Mouse (Mus musculus): Measurements from ENCODE around the gene Lrpprc. TPM values are rescaled to one million over a fixed set of nuclear protein-coding genes. Genes with fewer than 3 reads are reported as not detected.

Lrpprc gene
- polyA plus RNA-seq, 1 experiment = 10.0 TPM

- Histone ChIP-seq H3K27me3 (ENCODE audit: control insufficient read depth, insufficient read depth, low read length) (no peaks in the 10 kb centered on the region), H3K27ac (ENCODE audit: control insufficient read depth, insufficient read depth, low read length) (no peak overlapping the region), H3K4me1 (replicated peaks; ENCODE audit: control insufficient read depth, insufficient read depth, low read length) (peaks cover 9% of the 10 kb centered on the region), H3K36me3 (ENCODE audit: control insufficient read depth, insufficient read depth, low read length) (peaks cover 9% of the 10 kb centered on the region; the same call in 1 of the 2 replicates), H3K4me3 (ENCODE audit: control insufficient read depth, insufficient read depth, low read length) (no peak overlapping the region)
- DNase-seq = peak; percentile 19
- TF ChIP-seq CTCF (IDR thresholded peaks at IDR 0.05; ENCODE audit: borderline replicate concordance, control insufficient read depth, extremely low read depth, insufficient read depth, low read length, poor library complexity) = no peak
- WGBS = 78% methylated on average over 2 of the region's 2 CpGs
Observed at GRCm38 (mm10) chr17:84756090-84756489, 34.5 kb downstream of the Lrpprc start.

GRCm38 (mm10) chr17:84753489-84753888 lies 37.1 kb downstream of the Lrpprc start:
- no peak overlapping the region for H3K4me3 ChIP-seq (ENCODE audit: control insufficient read depth, insufficient read depth, low read length)
- H3K27ac ChIP-seq (ENCODE audit: control insufficient read depth, insufficient read depth, low read length) = no peak overlapping the region
- H3K36me3 ChIP-seq (ENCODE audit: control insufficient read depth, insufficient read depth, low read length) = peaks cover 23% of the 10 kb centered on the region
- peaks cover 5% of the 10 kb centered on the region for H3K4me1 ChIP-seq (replicated peaks; ENCODE audit: control insufficient read depth, insufficient read depth, low read length)
- WGBS = 92% methylated on average over 5 of the region's 5 CpGs
- no peaks in the 10 kb centered on the region for H3K27me3 ChIP-seq (ENCODE audit: control insufficient read depth, insufficient read depth, low read length)
- TF ChIP-seq POLR2A (IDR thresholded peaks at IDR 0.05; ENCODE audit: control insufficient read depth, extremely low read depth, insufficient read depth, low read length, poor library complexity) (no peak), CTCF (IDR thresholded peaks at IDR 0.05; ENCODE audit: borderline replicate concordance, control insufficient read depth, extremely low read depth, insufficient read depth, low read length, poor library complexity) (no peak)
- no peak for DNase-seq

GRCm38 (mm10) chr17:84752286-84752685 lies 38.3 kb downstream of the Lrpprc start:
- Histone ChIP-seq H3K27me3 (ENCODE audit: control insufficient read depth, insufficient read depth, low read length) (no peaks in the 10 kb centered on the region), H3K4me3 (ENCODE audit: control insufficient read depth, insufficient read depth, low read length) (no peak overlapping the region), H3K4me1 (replicated peaks; ENCODE audit: control insufficient read depth, insufficient read depth, low read length) (no peaks in the 10 kb centered on the region), H3K36me3 (ENCODE audit: control insufficient read depth, insufficient read depth, low read length) (peaks cover 28% of the 10 kb centered on the region), H3K27ac (ENCODE audit: control insufficient read depth, insufficient read depth, low read length) (no peak overlapping the region)
- WGBS = 98% methylated on average over 2 of the region's 2 CpGs
- TF ChIP-seq CTCF (IDR thresholded peaks at IDR 0.05; ENCODE audit: borderline replicate concordance, control insufficient read depth, extremely low read depth, insufficient read depth, low read length, poor library complexity) (no peak), POLR2A (IDR thresholded peaks at IDR 0.05; ENCODE audit: control insufficient read depth, extremely low read depth, insufficient read depth, low read length, poor library complexity) (no peak)
- no peak for DNase-seq

- no peak for DNase-seq
- no peaks in the 10 kb centered on the region for H3K27me3 ChIP-seq (ENCODE audit: control insufficient read depth, insufficient read depth, low read length)
- no peak overlapping the region for H3K27ac ChIP-seq (ENCODE audit: control insufficient read depth, insufficient read depth, low read length)
- no peak overlapping the region for H3K4me3 ChIP-seq (ENCODE audit: control insufficient read depth, insufficient read depth, low read length)
- peaks cover 28% of the 10 kb centered on the region for H3K36me3 ChIP-seq (ENCODE audit: control insufficient read depth, insufficient read depth, low read length)
- no peaks in the 10 kb centered on the region for H3K4me1 ChIP-seq (replicated peaks; ENCODE audit: control insufficient read depth, insufficient read depth, low read length)
- 93% methylated on average over 8 of the region's 8 CpGs for WGBS
- TF ChIP-seq CTCF (IDR thresholded peaks at IDR 0.05; ENCODE audit: borderline replicate concordance, control insufficient read depth, extremely low read depth, insufficient read depth, low read length, poor library complexity) = no peak
- no peak for TF ChIP-seq POLR2A (IDR thresholded peaks at IDR 0.05; ENCODE audit: control insufficient read depth, extremely low read depth, insufficient read depth, low read length, poor library complexity)
Observed at GRCm38 (mm10) chr17:84751630-84752191, 38.9 kb downstream of the Lrpprc start.

- no peak overlapping the region for H3K4me3 ChIP-seq (ENCODE audit: control insufficient read depth, insufficient read depth, low read length)
- H3K27me3 ChIP-seq (ENCODE audit: control insufficient read depth, insufficient read depth, low read length) = no peaks in the 10 kb centered on the region
- TF ChIP-seq CTCF (IDR thresholded peaks at IDR 0.05; ENCODE audit: borderline replicate concordance, control insufficient read depth, extremely low read depth, insufficient read depth, low read length, poor library complexity) = no peak
- no peak for TF ChIP-seq POLR2A (IDR thresholded peaks at IDR 0.05; ENCODE audit: control insufficient read depth, extremely low read depth, insufficient read depth, low read length, poor library complexity)
- no peak for DNase-seq
- H3K27ac ChIP-seq (ENCODE audit: control insufficient read depth, insufficient read depth, low read length) = no peak overlapping the region
- WGBS = 96% methylated on average over 4 of the region's 4 CpGs
- H3K4me1 ChIP-seq (replicated peaks; ENCODE audit: control insufficient read depth, insufficient read depth, low read length) = no peaks in the 10 kb centered on the region
- peaks cover 28% of the 10 kb centered on the region for H3K36me3 ChIP-seq (ENCODE audit: control insufficient read depth, insufficient read depth, low read length)
Observed at GRCm38 (mm10) chr17:84750130-84750529, 40.5 kb downstream of the Lrpprc start.

GRCm38 (mm10) chr17:84749297-84749696 lies 41.3 kb downstream of the Lrpprc start:
- H3K36me3 ChIP-seq (ENCODE audit: control insufficient read depth, insufficient read depth, low read length) = peaks cover 28% of the 10 kb centered on the region
- WGBS = 94% methylated on average over 8 of the region's 8 CpGs
- H3K4me3 ChIP-seq (ENCODE audit: control insufficient read depth, insufficient read depth, low read length) = no peak overlapping the region
- H3K4me1 ChIP-seq (replicated peaks; ENCODE audit: control insufficient read depth, insufficient read depth, low read length) = no peaks in the 10 kb centered on the region
- no peak overlapping the region for H3K27ac ChIP-seq (ENCODE audit: control insufficient read depth, insufficient read depth, low read length)
- H3K27me3 ChIP-seq (ENCODE audit: control insufficient read depth, insufficient read depth, low read length) = no peaks in the 10 kb centered on the region
- no peak for DNase-seq
- TF ChIP-seq CTCF (IDR thresholded peaks at IDR 0.05; ENCODE audit: borderline replicate concordance, control insufficient read depth, extremely low read depth, insufficient read depth, low read length, poor library complexity) = no peak
- TF ChIP-seq POLR2A (IDR thresholded peaks at IDR 0.05; ENCODE audit: control insufficient read depth, extremely low read depth, insufficient read depth, low read length, poor library complexity) = no peak

- 97% methylated on average over 9 of the region's 9 CpGs for WGBS
- Histone ChIP-seq H3K36me3 (ENCODE audit: control insufficient read depth, insufficient read depth, low read length) (peaks cover 28% of the 10 kb centered on the region), H3K4me3 (ENCODE audit: control insufficient read depth, insufficient read depth, low read length) (no peak overlapping the region), H3K4me1 (replicated peaks; ENCODE audit: control insufficient read depth, insufficient read depth, low read length) (no peaks in the 10 kb centered on the region), H3K27ac (ENCODE audit: control insufficient read depth, insufficient read depth, low read length) (no peak overlapping the region), H3K27me3 (ENCODE audit: control insufficient read depth, insufficient read depth, low read length) (no peaks in the 10 kb centered on the region)
- TF ChIP-seq POLR2A (IDR thresholded peaks at IDR 0.05; ENCODE audit: control insufficient read depth, extremely low read depth, insufficient read depth, low read length, poor library complexity) = no peak
- no peak for TF ChIP-seq CTCF (IDR thresholded peaks at IDR 0.05; ENCODE audit: borderline replicate concordance, control insufficient read depth, extremely low read depth, insufficient read depth, low read length, poor library complexity)
- no peak for DNase-seq
Observed at GRCm38 (mm10) chr17:84748152-84748682, 42.4 kb downstream of the Lrpprc start.

Measured in thymus, adult 2 months (tissue).